Mouse (Mus musculus): Measurements from ENCODE around the gene Cdk12. TPM values are rescaled to one million over a fixed set of nuclear protein-coding genes. Genes with fewer than 3 reads are reported as not detected.

Cdk12 gene
- polyA plus RNA-seq, 1 experiment: 6.0 TPM

GRCm38 (mm10) chr11:98320806-98321676 is 118.2 kb downstream of the Cdk12 start:
- Histone ChIP-seq H3K4me1 (no peaks in the 10 kb centered on the region), H3K36me3 (replicated peaks; ENCODE audit: low read length) (no peaks in the 10 kb centered on the region), H3K4me3 (replicated peaks) (no peak overlapping the region), H3K27me3 (replicated peaks) (peaks cover 99% of the 10 kb centered on the region), H3K9me3 (no peaks in the 10 kb centered on the region)
- no peak for TF ChIP-seq FLI1 (IDR thresholded peaks at IDR 0.05; ENCODE audit: low read length)
- TF ChIP-seq GATA1 (IDR thresholded peaks at IDR 0.05; ENCODE audit: borderline replicate concordance, low read length): no peak

- Histone ChIP-seq H3K4me1 (no peaks in the 10 kb centered on the region), H3K27me3 (replicated peaks) (peaks cover 98% of the 10 kb centered on the region), H3K36me3 (replicated peaks; ENCODE audit: low read length) (no peaks in the 10 kb centered on the region), H3K9me3 (no peaks in the 10 kb centered on the region), H3K4me3 (replicated peaks) (no peak overlapping the region)
- no peak for TF ChIP-seq FLI1 (IDR thresholded peaks at IDR 0.05; ENCODE audit: low read length)
- TF ChIP-seq GATA1 (IDR thresholded peaks at IDR 0.05; ENCODE audit: borderline replicate concordance, low read length): no peak
Measured at GRCm38 (mm10) chr11:98321677-98322003, 118.8 kb downstream of the Cdk12 start.

- Histone ChIP-seq H3K36me3 (replicated peaks; ENCODE audit: low read length) (no peaks in the 10 kb centered on the region), H3K27me3 (replicated peaks) (peaks cover 98% of the 10 kb centered on the region), H3K4me1 (peaks cover 4% of the 10 kb centered on the region), H3K4me3 (replicated peaks) (no peak overlapping the region), H3K9me3 (no peaks in the 10 kb centered on the region)
- no peak for TF ChIP-seq FLI1 (IDR thresholded peaks at IDR 0.05; ENCODE audit: low read length)
- TF ChIP-seq GATA1 (IDR thresholded peaks at IDR 0.05; ENCODE audit: borderline replicate concordance, low read length): no peak
Measured at GRCm38 (mm10) chr11:98322159-98322558, 119.3 kb downstream of the Cdk12 start.

- TF ChIP-seq FLI1 (IDR thresholded peaks at IDR 0.05; ENCODE audit: low read length): no peak
- no peak for TF ChIP-seq GATA1 (IDR thresholded peaks at IDR 0.05; ENCODE audit: borderline replicate concordance, low read length)
- Histone ChIP-seq H3K4me1 (peaks cover 15% of the 10 kb centered on the region), H3K4me3 (replicated peaks) (no peak overlapping the region), H3K36me3 (replicated peaks; ENCODE audit: low read length) (no peaks in the 10 kb centered on the region), H3K9me3 (no peaks in the 10 kb centered on the region; the same call in 1 of the 2 replicates), H3K27me3 (replicated peaks) (peaks cover 98% of the 10 kb centered on the region)
Measured at GRCm38 (mm10) chr11:98323136-98323866, 120.4 kb downstream of the Cdk12 start.

GRCm38 (mm10) chr11:98323933-98324332 is 121.1 kb downstream of the Cdk12 start:
- peaks cover 98% of the 10 kb centered on the region for H3K27me3 ChIP-seq (replicated peaks)

GRCm38 (mm10) chr11:98325191-98325820 is 122.4 kb downstream of the Cdk12 start:
- TF ChIP-seq GATA1 (IDR thresholded peaks at IDR 0.05; ENCODE audit: borderline replicate concordance, low read length) (no peak), FLI1 (IDR thresholded peaks at IDR 0.05; ENCODE audit: low read length) (no peak)
- H3K27me3 ChIP-seq (replicated peaks): peaks cover 98% of the 10 kb centered on the region
- H3K9me3 ChIP-seq: no peaks in the 10 kb centered on the region; the same call in 1 of the 2 replicates
- no peak overlapping the region for H3K4me3 ChIP-seq (replicated peaks)
- peaks cover 18% of the 10 kb centered on the region for H3K4me1 ChIP-seq
- no peaks in the 10 kb centered on the region for H3K36me3 ChIP-seq (replicated peaks; ENCODE audit: low read length)

More at GRCm38 (mm10) chr11:98323933-98324332, 121.1 kb downstream of the Cdk12 start:
- H3K4me1 ChIP-seq: peaks cover 18% of the 10 kb centered on the region
- no peaks in the 10 kb centered on the region for H3K36me3 ChIP-seq (replicated peaks; ENCODE audit: low read length)
- no peak for TF ChIP-seq FLI1 (IDR thresholded peaks at IDR 0.05; ENCODE audit: low read length)
- no peak for TF ChIP-seq GATA1 (IDR thresholded peaks at IDR 0.05; ENCODE audit: borderline replicate concordance, low read length)
- no peaks in the 10 kb centered on the region; the same call in 1 of the 2 replicates for H3K9me3 ChIP-seq
- no peak overlapping the region for H3K4me3 ChIP-seq (replicated peaks)

GRCm38 (mm10) chr11:98325821-98326218 is 123.0 kb downstream of the Cdk12 start:
- TF ChIP-seq GATA1 (IDR thresholded peaks at IDR 0.05; ENCODE audit: borderline replicate concordance, low read length): no peak
- TF ChIP-seq FLI1 (IDR thresholded peaks at IDR 0.05; ENCODE audit: low read length): no peak
- Histone ChIP-seq H3K27me3 (replicated peaks) (peaks cover 98% of the 10 kb centered on the region), H3K9me3 (no peaks in the 10 kb centered on the region; the same call in 1 of the 2 replicates), H3K4me3 (replicated peaks) (no peak overlapping the region), H3K36me3 (replicated peaks; ENCODE audit: low read length) (no peaks in the 10 kb centered on the region), H3K4me1 (peaks cover 18% of the 10 kb centered on the region)

GRCm38 (mm10) chr11:98326741-98327135 is 123.9 kb downstream of the Cdk12 start:
- H3K4me1 ChIP-seq: peaks cover 18% of the 10 kb centered on the region
- no peak for TF ChIP-seq GATA1 (IDR thresholded peaks at IDR 0.05; ENCODE audit: borderline replicate concordance, low read length)
- TF ChIP-seq FLI1 (IDR thresholded peaks at IDR 0.05; ENCODE audit: low read length): no peak
- peaks cover 98% of the 10 kb centered on the region for H3K27me3 ChIP-seq (replicated peaks)
- no peak overlapping the region for H3K4me3 ChIP-seq (replicated peaks)
- no peaks in the 10 kb centered on the region for H3K36me3 ChIP-seq (replicated peaks; ENCODE audit: low read length)
- H3K9me3 ChIP-seq: no peaks in the 10 kb centered on the region; the same call in 1 of the 2 replicates

GRCm38 (mm10) chr11:98327136-98328030 is 124.5 kb downstream of the Cdk12 start:
- H3K4me3 ChIP-seq (replicated peaks): peak overlapping the region; percentile 59
- peaks cover 98% of the 10 kb centered on the region for H3K27me3 ChIP-seq (replicated peaks)
- H3K4me1 ChIP-seq: peaks cover 18% of the 10 kb centered on the region
- H3K9me3 ChIP-seq: no peaks in the 10 kb centered on the region; the same call in none of the 2 replicates
- TF ChIP-seq GATA1 (IDR thresholded peaks at IDR 0.05; ENCODE audit: borderline replicate concordance, low read length): no peak
- no peak for TF ChIP-seq FLI1 (IDR thresholded peaks at IDR 0.05; ENCODE audit: low read length)
- no peaks in the 10 kb centered on the region for H3K36me3 ChIP-seq (replicated peaks; ENCODE audit: low read length)
